Mouse (Mus musculus) kidney, adult 18-20 months (tissue): ENCODE data around the gene Ece2.

Experiments
- DNase-seq: peaks from one replicate; pipeline ENCODE4 v3.0.0; 2021

Gene Ece2

GRCm38 (mm10) chr16:20629731-20630634 is at the start of gene Ece2:
Gene Ece2, plus strand, starts transcription at chr16:20629828.
- DNase-seq, result no peak

- DNase-seq, result no peak
These were observed 40.2 kb upstream of the Ece2 start, which contains the start of gene Vwa5b2 for GRCm38 (mm10) chr16:20589366-20589938. Gene Vwa5b2, plus strand, starts transcription at chr16:20589471.

- no peak for DNase-seq
These were observed 39.5 kb upstream of the Ece2 start for GRCm38 (mm10) chr16:20589939-20590679.

- peak; percentile 24 for DNase-seq
These were observed 39.0 kb upstream of the Ece2 start for GRCm38 (mm10) chr16:20590680-20591038.

GRCm38 (mm10) chr16:20591076-20591705 is 38.4 kb upstream of the Ece2 start:
- DNase-seq, result no peak

- DNase-seq, result no peak
These were observed 34.5 kb upstream of the Ece2 start for GRCm38 (mm10) chr16:20595060-20595673.

GRCm38 (mm10) chr16:20595737-20596136 is 33.9 kb upstream of the Ece2 start:
- no peak for DNase-seq

GRCm38 (mm10) chr16:20596687-20597441 is 32.8 kb upstream of the Ece2 start:
- no peak for DNase-seq

GRCm38 (mm10) chr16:20600511-20600910 is 29.1 kb upstream of the Ece2 start:
- no peak for DNase-seq

- DNase-seq, result no peak
These were observed 24.9 kb upstream of the Ece2 start for GRCm38 (mm10) chr16:20604705-20605104.

- DNase-seq, result peak; percentile 83
These were observed 18.9 kb upstream of the Ece2 start for GRCm38 (mm10) chr16:20610501-20611356.

- DNase-seq, result peak; percentile 90
These were observed 18.0 kb upstream of the Ece2 start, which contains the start of the genes Eef1akmt4, Gm49333 and Alg3 for GRCm38 (mm10) chr16:20611357-20612227. Gene Eef1akmt4, plus strand, starts transcription at chr16:20611593. Gene Gm49333, plus strand, starts transcription at chr16:20611610. Gene Alg3, minus strand, starts transcription at chr16:20611735.

GRCm38 (mm10) chr16:20619541-20620398 is 9.9 kb upstream of the Ece2 start:
- DNase-seq, result peak; percentile 48

GRCm38 (mm10) chr16:20620399-20620735 is 9.3 kb upstream of the Ece2 start:
- no peak for DNase-seq

- no peak for DNase-seq
These were observed 8.9 kb upstream of the Ece2 start for GRCm38 (mm10) chr16:20620751-20621190.

- DNase-seq, result peak; percentile 79
These were observed 8.2 kb upstream of the Ece2 start, which contains the start of gene Camk2n2 for GRCm38 (mm10) chr16:20621191-20621990. Gene Camk2n2, minus strand, starts transcription at chr16:20621287.

- DNase-seq, result peak; percentile 42
These were observed 7.5 kb upstream of the Ece2 start for GRCm38 (mm10) chr16:20621991-20622685.
